Mouse (Mus musculus): ENCODE measurements around the gene Sorcs2.
"Not testable (repeated sequence)": the region's sequence is repeated elsewhere in the genome, so short reads cannot be mapped to it uniquely, and the experiment has no call there.

Gene Sorcs2

DNA sequence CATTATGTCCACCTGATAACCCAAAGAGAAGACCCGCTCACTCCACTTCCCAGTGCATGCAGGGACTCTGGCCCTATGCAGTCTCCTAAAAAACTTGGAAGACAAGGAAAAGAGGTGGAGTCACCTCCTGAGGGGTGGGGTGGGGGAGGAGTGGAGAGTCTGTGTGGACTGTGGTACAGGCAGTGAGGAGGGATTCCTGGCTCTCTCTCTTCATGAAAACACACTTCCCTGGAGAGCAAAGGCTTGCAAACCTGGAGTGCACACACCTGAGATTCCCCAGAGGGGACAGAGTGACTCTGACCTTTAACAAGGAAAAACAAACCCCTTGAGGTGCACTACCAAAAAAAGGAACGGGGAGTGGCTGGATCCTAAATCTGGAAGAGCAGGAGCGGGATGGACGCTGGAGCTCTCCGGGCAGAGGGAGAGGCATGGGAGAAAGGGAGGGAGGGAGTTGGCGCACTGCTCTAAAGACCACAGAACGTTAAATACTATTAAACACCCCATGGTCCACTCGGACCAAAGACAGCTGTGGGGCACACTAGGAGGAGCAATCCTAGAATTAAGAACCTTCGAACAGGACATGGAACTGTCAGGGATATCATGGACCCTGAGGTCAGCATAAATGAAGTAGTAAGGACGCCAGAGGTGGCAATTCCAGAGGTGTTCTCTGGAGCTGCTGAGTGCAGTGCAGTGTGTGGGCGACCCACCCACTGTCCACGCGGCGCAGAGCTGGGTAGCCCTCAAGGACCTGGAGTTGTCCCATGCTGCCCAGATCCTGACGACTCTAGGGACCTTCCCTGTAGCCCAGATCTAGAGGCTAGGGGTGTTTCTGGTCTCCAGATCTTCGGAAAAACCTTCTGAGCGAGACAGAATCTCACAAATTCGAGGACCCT lies 1.2 kb downstream of the Sorcs2 start:
- in situ Hi-C loops (cut with MboI; ENCODE audit: low pct_unique_long_range_greater_than_20kb in 1 of 2, low sequenced_read_pairs in 2 of 2, unreplicated experiment in 1 of 2): loop anchor here in 1 of 2 experiments (5.0 kb wide), 1 partner anchor 74 kb away; no protein-coding TSS in a partner anchor

DNA sequence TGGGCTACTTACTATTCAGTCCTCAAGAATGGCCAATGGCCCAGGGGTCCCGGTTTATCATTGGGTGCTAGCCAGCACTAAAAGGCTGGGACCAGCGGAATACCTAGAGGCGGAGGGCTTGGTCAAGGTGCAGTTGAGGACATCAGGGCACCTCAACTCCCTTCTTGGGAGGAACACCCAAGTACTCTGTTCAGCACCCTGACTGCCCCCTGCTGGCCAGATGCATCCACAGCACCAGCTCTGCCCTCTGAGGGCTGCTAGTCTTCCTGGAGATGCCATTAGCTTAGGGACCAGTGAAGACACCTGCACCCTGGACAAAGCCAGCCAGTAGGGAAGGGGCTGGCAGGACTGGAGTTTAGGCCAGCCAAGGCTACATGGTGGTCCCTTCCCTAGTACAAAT lies 1.9 kb downstream of the Sorcs2 start:
- in situ Hi-C loops (cut with MboI; ENCODE audit: low pct_unique_long_range_greater_than_20kb in 1 of 2, low sequenced_read_pairs in 2 of 2, unreplicated experiment in 1 of 2): loop anchor here in 1 of 2 experiments (5.0 kb wide), 1 partner anchor 74 kb away; no protein-coding TSS in a partner anchor

DNA sequence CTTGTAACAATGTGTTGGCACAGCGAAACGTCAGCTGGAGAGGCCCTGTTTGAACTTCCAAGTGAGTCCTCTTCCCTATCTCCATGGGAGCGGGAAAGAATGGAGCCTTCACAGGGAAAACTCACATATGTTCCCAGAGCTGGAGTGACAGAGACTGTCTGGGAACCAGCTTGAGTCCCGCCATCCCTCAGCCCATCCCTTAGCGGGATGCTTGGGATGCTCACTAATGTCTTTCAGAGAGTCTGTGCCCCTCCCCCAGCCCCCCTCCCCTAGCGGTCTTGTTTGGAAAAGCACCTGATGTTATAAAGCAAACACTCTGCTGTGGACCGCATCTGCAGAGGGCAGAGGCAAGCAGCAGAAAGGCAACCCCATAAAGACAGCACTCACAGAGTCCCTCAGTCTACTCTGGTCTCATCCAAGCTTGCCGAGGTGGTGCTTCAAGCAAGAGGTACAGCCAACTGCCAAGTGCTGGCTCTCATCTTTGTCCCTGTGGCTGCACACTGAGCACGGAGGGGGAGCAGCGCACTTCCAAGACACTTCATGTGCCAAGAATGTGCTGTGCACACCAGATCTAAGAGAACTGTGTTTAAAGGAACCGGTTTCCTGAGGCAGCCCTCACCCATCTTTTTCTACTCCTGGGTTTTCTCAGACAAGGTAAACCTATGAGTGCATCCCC lies 3.0 kb downstream of the Sorcs2 start:
- in situ Hi-C loops (cut with MboI; ENCODE audit: low pct_unique_long_range_greater_than_20kb in 1 of 2, low sequenced_read_pairs in 2 of 2, unreplicated experiment in 1 of 2): loop anchor here in 1 of 2 experiments (5.0 kb wide), 1 partner anchor 73 kb away; no protein-coding TSS in a partner anchor

DNA sequence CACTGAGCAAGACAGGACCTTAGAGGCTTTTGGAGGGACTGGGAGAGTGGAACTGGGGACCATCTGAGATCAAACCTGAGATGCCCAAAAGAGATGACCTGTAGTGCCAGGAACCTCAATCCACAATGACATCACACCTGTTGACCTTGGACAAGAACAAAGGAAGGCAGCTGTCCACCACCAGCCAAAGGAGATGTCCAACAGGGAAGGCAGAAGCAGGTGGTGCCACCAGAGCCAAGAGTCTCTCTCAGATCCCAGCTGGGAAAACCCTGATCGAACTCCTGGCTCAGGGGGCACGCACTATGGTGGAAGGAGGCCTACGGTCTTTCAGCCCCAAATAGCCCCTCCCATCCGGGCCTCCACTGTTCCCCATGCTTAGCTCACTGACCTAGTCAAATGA lies 6.2 kb downstream of the Sorcs2 start:
- in situ Hi-C loops (cut with MboI; ENCODE audit: low pct_unique_long_range_greater_than_20kb in 1 of 2, low sequenced_read_pairs in 2 of 2, unreplicated experiment in 1 of 2): no loop called here

DNA sequence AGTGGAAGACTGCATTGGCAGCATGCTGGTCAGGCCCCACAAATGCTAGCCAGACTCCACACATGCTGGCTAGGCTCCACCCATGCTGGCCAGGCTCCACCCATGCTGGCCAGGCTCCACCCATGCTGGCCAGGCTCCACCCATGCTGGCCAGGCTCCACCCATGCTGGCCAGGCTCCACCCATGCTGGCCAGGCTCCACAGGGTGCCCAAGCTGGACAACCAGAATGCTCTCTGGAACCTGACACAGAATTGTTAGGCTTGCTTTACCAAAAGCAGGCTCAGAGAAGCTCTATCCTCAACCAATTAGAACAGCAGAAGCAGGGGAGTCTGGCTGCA lies 7.4 kb downstream of the Sorcs2 start:
- in situ Hi-C loops (cut with MboI; ENCODE audit: low pct_unique_long_range_greater_than_20kb in 1 of 2, low sequenced_read_pairs in 2 of 2, unreplicated experiment in 1 of 2): not testable (repeated sequence)

DNA sequence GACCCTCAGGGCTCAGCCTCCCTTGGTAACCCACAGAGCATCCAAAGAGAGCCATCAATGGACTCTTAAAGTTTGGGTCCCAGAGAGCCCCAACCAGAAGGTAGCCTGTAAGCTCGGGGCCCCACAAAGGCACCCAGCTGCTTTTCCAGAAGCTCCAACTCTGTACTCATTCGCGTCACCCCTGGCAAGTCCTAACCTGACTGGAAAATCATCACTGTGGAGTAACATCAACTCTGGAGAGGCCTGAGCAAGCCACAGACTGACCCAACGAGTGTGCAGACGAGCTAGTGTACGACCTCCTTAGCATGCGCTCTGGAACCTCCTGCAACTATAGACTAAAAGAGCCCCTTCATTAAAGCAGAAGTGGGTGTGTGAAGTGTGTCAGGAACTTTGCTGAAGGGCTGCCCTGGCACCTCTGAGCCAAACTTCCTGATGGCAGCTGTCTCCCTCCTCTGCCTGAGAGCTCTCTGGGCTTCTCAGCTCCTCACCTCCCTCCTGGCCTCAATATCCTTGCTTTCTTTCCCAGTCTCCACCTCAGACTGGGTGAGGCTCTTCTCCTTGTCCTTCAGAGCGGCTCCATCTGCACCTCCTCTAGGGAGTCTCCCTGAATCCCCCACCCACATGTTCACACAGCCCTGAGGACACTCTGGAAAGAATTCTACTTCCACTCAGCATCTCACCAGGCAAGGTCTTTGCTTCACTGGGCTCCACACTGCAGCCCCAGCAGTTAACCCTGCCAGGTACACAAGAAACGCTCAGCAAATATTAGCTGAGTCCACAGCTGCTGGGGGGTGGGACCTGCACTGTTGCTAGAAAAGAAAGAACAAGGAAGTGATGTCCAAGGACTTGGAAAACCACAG lies 8.0 kb downstream of the Sorcs2 start:
- in situ Hi-C loops (cut with MboI; ENCODE audit: low pct_unique_long_range_greater_than_20kb in 1 of 2, low sequenced_read_pairs in 2 of 2, unreplicated experiment in 1 of 2): no loop called here

DNA sequence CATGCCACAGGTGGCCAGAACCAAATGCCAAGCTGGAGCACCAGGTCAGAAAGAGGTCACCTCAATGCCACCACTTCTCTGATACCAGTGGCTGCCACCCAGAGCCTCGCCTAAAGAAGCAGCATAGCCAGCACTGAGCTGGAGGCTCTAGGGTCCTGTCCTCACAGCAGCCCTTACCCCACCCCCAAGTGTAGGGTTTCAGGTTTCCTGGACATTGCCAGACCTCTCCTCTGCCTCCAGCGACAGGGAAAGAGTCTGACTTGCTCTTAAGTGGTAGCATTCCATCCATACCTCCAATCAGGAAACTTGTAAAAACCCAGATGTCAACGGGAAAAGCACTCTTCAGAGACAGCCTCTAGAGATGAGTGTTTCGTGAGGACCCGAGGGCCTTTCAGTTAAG lies 12.9 kb downstream of the Sorcs2 start:
- in situ Hi-C loops (cut with MboI; ENCODE audit: low pct_unique_long_range_greater_than_20kb in 1 of 2, low sequenced_read_pairs in 2 of 2, unreplicated experiment in 1 of 2): no loop called here

DNA sequence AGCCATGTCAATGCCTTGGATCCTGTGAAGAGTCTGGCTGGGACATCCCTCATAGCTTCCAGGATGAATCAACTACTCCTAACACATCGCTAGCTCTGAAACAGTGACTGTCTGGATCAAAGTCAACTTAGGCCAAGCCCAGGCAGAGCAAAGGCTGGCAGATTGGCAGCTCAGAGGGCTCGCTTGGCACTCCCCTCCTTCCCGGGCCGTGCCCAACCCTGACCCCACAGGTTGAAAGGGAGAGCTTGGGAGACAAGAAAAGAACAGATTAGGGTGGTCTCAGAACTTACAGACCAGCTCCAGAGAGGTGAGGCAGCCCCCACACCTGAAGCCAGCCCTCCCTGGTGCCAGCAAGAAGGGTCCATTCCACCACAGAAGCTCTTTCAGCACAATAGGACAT lies 14.5 kb downstream of the Sorcs2 start:
- in situ Hi-C loops (cut with MboI; ENCODE audit: low pct_unique_long_range_greater_than_20kb in 1 of 2, low sequenced_read_pairs in 2 of 2, unreplicated experiment in 1 of 2): no loop called here

DNA sequence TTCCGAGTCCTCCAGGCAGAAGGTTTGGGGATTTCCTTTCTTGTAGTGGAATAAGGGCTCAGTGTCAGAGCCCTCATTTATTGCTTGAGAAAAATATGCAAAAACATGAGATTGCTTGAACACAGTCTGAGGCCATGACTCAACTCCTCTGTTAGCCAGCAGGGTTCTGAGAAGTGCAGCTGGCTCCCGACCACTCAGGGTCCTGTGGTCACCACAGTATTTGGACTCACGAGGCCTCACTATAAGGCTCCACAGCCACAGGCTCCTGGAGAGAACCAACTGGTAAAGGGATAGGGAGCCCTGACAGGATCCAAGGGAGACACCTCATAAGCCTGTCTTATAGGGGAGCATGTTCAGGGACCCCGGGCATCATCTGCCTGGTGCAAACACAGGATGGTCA lies 15.2 kb downstream of the Sorcs2 start:
- in situ Hi-C loops (cut with MboI; ENCODE audit: low pct_unique_long_range_greater_than_20kb in 1 of 2, low sequenced_read_pairs in 2 of 2, unreplicated experiment in 1 of 2): no loop called here

DNA sequence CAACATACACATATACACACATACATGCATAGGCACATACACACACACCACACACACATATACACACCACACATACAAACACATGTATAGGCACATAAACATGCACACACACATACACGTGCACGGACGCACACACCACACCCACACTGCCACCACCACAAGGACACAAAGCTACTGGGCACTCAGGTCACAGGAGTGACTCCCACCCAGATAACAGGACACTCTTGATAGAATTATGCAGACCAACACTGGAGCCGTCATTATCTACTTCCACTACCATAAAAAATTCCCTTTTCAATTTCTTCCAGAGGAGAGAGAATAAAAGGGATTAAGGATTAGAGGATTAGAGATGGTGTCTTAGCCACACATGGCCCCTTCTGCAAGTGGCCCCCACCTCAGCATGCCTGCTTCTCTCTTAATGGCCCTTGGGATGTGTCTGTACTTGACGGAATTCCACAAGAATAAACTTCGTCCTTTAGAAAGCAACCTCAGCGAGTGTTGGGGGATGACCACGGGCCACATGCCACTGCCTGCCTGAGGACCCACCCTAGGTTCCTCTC lies 15.7 kb downstream of the Sorcs2 start:
- in situ Hi-C loops (cut with MboI; ENCODE audit: low pct_unique_long_range_greater_than_20kb in 1 of 2, low sequenced_read_pairs in 2 of 2, unreplicated experiment in 1 of 2): no loop called here

DNA sequence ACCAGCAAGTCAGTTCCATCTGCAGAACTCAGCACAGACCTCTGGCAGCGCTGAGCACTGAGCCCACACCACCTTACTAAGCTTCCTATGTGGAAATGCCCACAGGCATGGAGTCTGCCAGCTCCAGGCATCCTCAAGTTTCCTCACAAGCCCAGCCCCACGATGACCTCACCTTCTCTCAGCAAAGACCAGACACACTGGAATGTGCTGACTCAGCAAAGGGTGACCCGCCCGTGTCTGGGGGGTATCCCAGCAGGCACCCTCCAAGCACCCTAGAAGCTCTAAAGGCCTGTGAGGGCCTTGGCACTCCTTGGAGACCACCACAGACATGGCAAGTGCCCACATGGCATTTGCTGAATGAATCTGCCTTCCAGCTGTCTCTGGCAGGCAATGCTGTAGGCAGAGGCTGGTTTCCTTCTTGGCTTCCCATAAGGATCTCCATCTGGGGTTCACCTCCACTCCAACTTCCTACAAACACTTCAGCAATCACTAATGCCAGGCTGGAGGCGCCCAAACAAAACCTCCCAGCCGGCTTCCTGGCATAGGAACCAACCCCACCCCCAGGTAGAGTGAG lies 17.9 kb downstream of the Sorcs2 start:
- in situ Hi-C loops (cut with MboI; ENCODE audit: low pct_unique_long_range_greater_than_20kb in 1 of 2, low sequenced_read_pairs in 2 of 2, unreplicated experiment in 1 of 2): no loop called here

DNA sequence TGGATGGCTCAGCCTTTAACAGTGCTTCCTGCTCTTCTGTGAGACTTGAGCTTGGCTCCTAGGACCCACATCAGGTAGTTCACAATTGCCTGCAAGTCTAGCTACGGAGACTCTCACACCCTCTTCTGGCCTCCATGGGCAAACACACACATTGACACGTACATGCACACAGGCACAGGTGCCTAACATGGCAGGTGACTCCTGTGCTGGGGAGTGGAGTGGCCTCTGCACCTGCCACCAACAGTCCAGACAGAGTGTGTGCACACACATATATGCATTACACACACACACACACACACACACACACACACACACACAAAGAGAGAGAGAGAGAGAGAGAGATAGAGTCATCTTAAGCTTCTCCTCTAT lies 19.6 kb downstream of the Sorcs2 start:
- in situ Hi-C loops (cut with MboI; ENCODE audit: low pct_unique_long_range_greater_than_20kb in 1 of 2, low sequenced_read_pairs in 2 of 2, unreplicated experiment in 1 of 2): no loop called here

DNA sequence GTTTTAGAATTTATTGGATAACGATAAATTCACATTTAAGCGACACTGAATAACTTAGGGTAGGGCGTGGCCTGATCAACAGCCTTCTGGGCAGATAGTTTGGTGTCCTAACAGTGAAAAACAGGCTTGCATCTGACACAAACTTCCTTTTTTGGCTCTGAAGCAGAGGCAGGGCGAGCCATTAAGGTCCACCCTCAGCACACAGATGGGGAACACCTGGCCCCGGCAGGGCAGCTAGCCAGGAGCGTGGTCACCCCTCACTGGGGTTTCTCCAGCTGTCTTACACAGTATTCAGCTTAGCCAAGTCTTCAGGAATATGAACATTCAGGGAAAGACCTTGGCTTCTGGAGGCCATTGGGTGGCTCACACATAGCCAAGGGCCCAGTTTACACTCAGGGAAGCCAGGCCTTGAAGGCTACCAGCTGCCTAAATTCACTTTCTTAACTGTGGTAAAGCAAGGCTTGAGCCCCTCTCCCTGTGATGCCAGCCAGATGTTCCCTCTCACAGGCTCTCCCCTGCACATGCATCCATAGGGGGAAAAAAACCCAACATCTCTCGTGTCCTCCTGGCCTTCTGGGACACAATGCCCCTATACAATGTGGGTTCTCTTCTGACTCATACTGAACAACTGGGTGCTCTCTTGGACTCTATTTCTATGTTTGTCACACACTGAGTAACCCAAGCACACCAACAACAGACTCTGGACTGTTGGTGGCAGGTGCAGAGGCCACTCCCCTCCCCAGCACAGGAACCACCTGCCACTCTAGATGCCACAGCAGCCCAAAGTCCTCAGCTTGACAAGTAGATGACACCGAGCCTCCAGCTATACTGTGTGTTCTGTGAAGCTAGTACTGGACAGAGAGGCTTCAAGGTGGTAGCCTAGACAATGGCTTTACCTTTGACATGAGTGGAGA lies 20.2 kb downstream of the Sorcs2 start:
- in situ Hi-C loops (cut with MboI; ENCODE audit: low pct_unique_long_range_greater_than_20kb in 1 of 2, low sequenced_read_pairs in 2 of 2, unreplicated experiment in 1 of 2): no loop called here

DNA sequence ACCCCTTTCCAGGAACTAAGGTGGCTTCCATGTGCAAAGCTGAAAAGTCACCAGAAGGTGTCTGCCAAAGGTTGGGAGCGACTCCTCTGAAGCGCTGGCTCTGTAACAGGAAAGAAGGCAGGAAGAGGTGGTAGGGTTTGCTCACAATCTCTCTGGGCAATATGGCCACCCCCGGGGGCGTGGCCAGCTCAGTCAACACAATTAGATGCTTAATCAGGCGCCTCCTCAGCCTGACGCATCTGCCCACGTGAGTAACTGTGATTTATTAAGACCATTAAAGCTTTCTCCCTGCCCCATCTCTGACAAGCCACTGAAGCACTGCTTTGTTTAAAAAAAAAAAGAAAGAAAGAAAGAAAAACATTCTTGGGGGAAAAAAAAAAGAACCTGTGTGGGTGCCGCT lies 22.1 kb downstream of the Sorcs2 start:
- in situ Hi-C loops (cut with MboI; ENCODE audit: low pct_unique_long_range_greater_than_20kb in 1 of 2, low sequenced_read_pairs in 2 of 2, unreplicated experiment in 1 of 2): no loop called here

DNA sequence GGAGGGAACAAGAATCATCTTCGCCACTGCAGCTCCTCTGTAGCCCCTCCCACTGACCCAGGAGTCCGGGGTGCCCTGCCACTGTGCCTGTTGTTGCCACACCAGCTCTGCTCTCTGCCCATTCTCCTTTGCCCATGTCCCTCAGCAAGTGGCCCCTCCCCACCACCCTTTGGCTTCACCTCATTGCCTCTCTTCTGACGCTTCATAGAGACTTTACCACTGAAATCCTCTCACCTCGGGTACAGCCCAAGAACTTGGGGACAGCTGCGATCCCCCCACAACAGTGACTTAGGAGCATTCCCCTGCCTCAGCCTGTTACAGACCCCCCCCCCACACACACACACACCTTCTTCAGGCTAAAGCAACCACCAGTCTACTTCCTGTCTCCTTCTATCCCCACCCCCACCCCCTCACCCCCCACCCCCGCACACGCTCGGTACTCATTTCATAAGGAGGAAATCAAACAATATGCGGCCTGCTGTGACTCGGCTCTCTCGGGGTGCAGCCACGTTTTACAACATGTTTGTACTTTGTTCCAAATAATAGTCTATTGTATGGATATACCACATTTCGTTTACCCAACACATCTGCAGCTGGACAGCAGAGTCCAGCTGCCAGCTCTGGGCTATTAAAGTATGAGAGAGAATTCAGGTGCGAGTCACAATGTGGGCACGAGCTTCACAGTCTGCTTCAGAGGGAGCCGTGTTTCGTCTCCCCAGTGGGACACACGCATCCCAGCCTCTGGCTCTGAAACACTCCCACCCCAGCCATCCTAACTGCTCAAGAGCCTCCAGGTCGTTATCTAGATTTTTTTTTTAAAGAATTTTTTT lies 23.5 kb downstream of the Sorcs2 start:
- in situ Hi-C loops (cut with MboI; ENCODE audit: low pct_unique_long_range_greater_than_20kb in 1 of 2, low sequenced_read_pairs in 2 of 2, unreplicated experiment in 1 of 2): no loop called here

DNA sequence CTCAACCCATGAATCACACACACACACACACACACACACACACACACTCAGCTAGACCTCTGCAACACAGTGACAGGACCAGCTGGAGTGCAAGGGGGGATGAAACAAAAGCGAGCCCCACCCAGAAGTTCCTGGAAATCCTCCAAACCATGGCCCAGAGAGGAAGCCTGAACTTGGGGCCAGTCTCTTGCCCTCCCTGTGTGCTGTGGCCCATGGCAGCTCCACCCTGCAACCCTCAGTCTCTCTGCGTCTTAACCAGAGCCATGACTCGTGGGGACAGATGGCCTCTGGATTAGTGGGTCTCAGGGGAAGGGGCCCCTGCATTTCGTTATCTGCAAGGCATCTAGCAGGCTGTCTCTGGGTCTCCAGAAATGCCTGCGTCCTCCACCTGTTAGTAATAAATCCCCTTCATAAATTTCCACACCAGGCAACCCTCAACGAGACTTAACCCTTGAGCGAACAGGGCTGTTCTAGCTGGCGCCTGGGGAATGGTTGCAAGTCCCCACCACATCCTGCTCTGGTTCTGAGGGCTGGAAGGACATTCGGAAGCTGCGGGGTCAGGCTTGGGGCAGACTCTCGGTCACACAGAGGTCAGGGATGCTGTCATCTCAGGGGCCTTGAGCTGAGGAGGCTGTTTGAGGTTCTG lies 24.6 kb downstream of the Sorcs2 start:
- in situ Hi-C loops (cut with MboI; ENCODE audit: low pct_unique_long_range_greater_than_20kb in 1 of 2, low sequenced_read_pairs in 2 of 2, unreplicated experiment in 1 of 2): no loop called here

Data from mouse embryonic stem cell (cell line).